19 mouse cellular contexts compared by ENCODE assay signal in the genomic region with DNA sequence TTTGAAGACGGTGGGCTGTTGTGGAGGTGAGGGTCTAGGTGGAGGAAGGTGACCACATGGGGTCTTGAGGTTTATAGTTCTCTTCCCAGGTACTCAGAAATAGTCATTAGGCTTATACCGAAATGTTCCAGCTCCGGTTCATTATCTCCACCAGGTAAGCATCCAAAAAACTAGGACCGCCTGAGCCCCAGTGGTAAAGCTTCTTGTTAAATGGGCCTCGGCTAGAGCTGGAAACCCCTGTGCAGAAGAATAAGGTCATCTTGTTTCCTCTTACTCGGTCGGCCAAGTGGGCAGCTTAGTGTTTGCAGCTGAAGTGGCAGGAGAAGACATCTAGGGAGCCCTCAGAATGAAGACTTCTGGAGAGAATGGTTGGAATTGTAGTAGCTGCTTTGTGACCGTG. TPM values are rescaled to one million over a fixed set of nuclear protein-coding genes. Genes with fewer than 3 reads are reported as not detected.
"Had no signal": no experiment of that assay in that cellular context is flagged by ENCODE, and none has a peak within 500 bp of the region (broad histone marks: within the 10 kb centered on the region; RNA-seq: fewer than 3 reads in every experiment).

No protein-coding gene starts in this region.

- DNase-seq: liver, postnatal 0 days; lung, adult 2 months; lung, postnatal 14 days; lung, postnatal 36 days; retina, postnatal 1 day; right cerebral cortex, adult 18-20 months; right cerebral cortex, postnatal 25 days; right cerebral cortex, postnatal 4 days; spleen, adult 18-20 months; thymus, adult 2 months; thymus, postnatal 25 days; thymus, postnatal 4 days had no signal

- H3K36me3 ChIP-seq: liver, embryonic 15.5 days; lung, embryonic 15.5 days; midbrain, embryonic 13.5 days; midbrain, embryonic 15.5 days; neural tube, embryonic 13.5 days; neural tube, embryonic 15.5 days had no signal

- H3K27me3 ChIP-seq: midbrain, embryonic 13.5 days; midbrain, embryonic 15.5 days; neural tube, embryonic 13.5 days; neural tube, embryonic 15.5 days had no signal

- H3K27ac ChIP-seq: liver, embryonic 15.5 days; midbrain, embryonic 13.5 days; neural tube, embryonic 13.5 days had no signal

RNA-seq across cellular contexts. Expression of gene Syt3, which starts 11.2 kb away (rescaled TPM):
- polyA plus RNA-seq: liver, embryonic 15.5 days; macrophage had no signal

RNA-seq across cellular contexts. Expression of gene Lrrc4b, which starts 56.1 kb away (rescaled TPM):
- polyA plus RNA-seq: liver, embryonic 15.5 days; liver, postnatal 0 days; macrophage had no signal
